Mouse (Mus musculus) kidney, adult 2 months (tissue): Measurements from ENCODE around the gene Thoc5.

Experiments
- CTCF ChIP-seq: fragments of 200-500 bp; conservative IDR thresholded peaks from 2 replicates; pipeline ENCODE4 v1.5.1; 2011; ENCODE audit warnings: low read depth, mild to moderate bottlenecking, control low read depth, low read length, moderate library complexity, mixed read lengths; ENCODE audit not compliant: insufficient read depth, insufficient read length
- POLR2A ChIP-seq: fragments of 200-500 bp; IDR thresholded peaks from one replicate; pipeline ENCODE4 v1.6.1; 2011; ENCODE audit warnings: low read depth, low read length, control low read depth

- no peak for TF ChIP-seq CTCF
- no peak for TF ChIP-seq POLR2A
These were observed 26.6 kb downstream of the Thoc5 start for GRCm38 (mm10) chr11:4921751-4922150.
